Mouse (Mus musculus) retina, postnatal 7 days (tissue): ENCODE results near the gene Ttc1.

Source experiments
- DNase-seq: peaks from one replicate; pipeline ENCODE4 v3.0.0-alpha.2; 2012; ENCODE audit warnings: low read depth, low spot score

Ttc1 gene

DNA sequence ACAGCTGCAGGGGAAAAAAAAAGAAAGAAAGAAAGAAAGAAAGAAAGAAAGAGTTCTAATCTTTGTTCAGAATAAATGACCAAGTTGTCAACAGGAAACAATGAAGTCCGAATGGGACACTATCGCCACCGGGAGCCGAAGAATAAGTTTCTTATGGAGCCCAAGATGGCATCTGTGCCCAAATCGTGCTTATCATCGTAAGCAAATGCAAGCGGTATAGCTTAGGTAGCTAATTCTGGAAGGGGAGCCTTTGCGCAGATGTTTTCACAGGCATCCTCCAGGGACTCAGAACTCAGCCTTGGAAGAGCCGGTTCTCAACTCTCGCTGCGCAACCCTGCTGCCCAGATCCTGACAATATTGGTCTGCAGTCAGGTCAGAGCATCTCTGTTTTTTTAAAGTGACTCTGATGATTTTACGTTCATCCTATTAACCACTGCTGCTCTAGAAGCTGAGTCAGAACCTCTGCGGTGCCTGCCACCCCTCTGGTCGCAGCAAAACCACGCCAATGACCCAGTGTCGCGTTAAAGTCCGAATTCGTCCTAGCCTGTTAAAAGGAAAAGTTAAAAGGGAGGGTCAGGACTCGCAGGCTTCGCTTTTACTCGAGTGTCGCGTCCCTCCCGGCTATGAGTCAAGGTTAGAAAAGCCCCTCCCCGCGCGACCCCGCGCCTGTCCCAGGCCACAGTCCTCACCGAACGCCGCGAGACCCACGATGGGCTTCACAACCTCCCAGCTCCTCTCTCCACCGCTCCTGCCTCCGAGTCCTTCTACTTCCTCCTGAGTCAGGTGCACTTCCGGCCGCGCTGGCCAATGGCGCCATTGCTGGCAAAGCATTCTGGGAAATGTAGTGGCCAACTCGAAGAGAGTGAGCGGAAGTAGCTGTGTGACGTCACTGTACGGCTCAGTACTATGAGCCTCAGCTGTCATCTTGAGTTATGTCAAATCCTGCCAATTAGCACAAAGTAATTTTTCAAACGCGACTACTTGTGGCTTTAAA is at the start of gene Ttc1:
Gene Ttc1, minus strand, starts transcription at position 776 of the 994 bp plus-strand sequence.
- DNase-seq: peak; percentile 95

DNA sequence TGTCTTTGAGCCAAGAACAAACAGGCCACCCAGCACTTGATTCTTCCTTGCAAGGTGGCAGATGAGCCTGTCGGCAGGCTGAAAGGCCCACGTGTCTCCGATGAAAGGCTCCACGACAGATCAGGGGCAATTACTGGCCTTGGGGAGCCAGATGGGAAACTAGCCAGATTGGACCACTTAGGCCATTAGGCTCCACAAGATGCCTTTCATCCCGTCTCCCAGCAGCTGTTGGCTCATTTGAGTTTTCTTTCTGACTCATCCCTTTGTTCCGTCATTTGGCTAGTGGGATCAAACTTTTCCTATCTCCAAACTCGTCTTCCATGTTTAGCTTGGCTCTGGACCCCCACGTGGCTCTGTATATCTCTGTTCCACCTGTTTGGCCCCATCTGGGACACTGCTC is 48.2 kb upstream of the Ttc1 start:
- DNase-seq: peak; percentile 28

DNA sequence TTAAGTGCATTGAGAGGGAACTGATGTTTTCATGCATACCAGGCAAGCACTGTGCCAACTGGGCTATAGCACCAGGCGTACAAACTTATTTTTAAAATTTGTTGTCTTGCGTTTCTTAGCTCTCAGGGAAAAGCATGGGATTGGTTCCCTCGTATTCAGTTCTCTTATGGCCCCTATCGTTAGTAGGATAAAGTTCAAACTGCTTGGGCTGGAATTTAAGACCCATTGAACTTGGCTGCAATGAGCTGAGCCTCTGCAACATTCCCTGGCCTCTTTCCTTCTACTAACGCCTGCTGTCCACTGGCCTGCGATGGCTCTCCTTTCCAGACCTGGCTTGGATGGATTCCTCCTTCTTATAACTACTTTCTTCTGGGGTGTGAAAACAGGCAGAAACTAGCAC is 42.6 kb upstream of the Ttc1 start:
- DNase-seq: no peak

DNA sequence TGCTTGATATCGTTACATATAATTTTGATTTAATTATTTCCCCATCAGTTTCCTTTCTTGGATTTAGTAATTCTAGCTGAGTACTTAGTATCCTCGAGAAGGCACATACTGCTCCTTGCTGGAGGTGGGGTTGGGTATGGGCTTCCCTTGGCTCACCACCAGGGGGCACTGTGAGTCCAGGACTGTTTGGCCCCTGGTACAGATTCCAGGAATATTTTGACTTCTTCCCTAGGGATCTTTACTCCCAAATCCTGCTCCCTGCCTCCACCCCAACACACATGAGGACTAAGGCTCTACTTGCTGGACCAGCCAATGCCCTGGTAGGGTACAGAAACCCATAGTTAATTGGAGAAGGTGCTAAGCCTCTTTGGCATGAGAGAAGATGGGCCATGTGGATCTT is 36.0 kb upstream of the Ttc1 start:
- peak; percentile 17 for DNase-seq

DNA sequence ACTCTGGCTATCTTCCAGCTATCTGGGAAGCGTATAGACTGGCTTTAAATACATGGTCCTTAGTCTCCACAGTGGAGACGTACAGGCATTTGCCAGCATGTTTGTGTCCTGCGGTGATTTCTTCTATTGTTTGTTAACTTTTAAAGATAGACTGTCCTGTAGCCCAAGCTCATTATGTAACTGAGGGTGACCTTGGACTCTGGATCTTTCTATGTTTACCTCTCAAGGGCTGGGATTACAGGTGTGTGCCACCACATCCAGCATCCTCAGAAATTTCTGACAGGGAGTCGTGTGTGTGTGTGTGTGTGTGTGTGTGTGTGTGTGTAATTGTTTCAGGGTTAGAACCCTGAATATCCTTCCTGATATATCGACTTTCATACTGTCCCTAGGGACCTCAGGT is 35.3 kb upstream of the Ttc1 start:
- no peak for DNase-seq

DNA sequence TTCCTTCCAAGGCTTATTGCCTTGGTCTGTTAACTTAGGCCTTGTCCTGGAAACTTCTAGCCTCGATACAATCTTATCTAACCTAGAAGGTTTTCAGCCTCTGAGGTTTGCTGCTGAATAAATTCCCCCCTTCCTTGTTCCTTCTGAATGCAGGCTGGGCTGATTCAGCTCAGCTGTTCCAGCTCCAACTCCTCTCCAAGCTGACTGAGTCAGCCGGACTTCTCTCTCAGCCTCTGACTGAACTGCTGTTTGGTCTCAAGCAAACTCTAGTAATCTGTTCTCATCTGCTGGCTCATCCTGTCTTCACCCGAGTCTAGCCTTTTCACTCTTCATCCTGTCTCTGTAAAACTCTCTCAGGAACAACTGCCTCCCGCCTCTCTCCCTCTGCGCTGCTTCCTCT is 31.7 kb upstream of the Ttc1 start:
- no peak for DNase-seq

DNA sequence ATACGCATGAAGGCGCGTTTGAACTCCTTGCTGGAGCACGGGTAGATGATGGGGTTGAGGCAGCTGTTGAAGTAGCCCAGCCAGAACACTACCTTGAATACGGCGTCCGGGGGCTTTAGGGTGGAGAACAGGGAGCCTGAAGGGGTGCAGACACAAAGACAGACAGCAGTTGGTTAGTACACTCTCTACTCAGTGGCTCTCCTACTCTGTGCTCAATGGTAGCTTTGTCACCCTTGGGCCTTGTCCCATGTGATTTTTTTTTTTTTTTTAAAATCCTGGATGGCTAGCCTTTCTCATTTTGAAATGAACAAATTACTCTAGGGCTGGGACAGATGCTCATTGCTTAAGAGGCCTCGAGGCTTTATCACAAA is 28.5 kb upstream of the Ttc1 start:
- DNase-seq: no peak

DNA sequence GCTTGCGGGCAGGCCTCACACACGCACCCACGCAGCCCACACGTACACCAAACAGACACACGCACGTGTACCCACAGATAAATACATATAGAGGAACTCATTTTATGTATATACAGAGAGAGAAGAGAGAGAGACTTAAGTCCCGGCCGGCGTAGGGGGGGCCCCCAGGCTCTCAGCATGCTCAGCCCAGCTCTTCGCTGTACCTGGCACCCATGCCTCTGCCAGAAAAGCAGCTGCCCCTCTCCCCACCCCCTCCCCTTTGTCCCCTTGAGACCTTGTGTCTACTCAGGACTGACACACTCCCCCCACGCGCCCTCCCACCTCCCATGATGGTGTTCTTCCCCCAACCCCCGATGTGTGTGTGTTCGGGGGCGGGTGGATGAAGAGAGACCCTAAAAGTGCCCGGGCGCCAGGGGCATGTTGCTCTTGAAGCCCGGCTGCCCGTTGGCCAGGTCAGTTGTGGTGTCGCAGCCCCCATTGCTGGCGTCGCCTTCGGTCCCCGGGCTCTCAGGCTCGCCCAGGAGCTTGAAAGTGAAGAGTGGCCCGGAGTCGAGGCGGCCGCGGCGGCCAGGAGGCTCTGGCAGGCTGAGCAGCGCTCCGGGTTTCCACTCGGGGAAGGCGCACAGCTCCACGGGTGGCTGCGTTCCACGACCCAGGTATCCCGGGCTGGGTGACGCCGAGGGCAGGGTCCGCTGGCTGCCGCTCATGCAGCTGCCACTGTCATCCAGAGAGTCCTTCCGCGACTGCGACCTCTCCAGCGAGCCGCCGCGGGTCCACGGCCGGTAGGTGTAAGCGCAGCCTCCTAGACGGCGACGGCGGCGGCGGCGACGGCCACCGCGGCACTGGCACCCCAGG is 27.9 kb upstream of the Ttc1 start:
- no peak for DNase-seq

DNA sequence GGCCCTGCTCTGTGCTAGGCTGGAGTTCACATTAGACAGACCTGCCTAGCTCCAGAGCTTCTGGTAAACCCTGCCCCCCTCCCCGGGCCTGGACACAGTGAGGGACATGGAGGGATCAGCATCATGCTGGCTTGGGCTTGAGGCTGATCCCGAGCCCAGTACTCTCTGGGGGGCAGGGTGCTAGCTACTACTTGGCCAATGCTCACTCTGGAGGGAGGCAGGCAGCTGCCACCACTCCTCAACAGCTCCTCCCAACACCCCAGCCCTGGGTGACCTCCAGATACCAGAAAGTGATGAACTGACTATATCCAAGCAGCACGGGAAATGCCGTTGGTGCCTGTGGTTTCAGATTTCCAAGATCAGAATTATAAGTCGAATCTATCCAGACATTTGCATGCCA is 25.9 kb upstream of the Ttc1 start:
- no peak for DNase-seq

DNA sequence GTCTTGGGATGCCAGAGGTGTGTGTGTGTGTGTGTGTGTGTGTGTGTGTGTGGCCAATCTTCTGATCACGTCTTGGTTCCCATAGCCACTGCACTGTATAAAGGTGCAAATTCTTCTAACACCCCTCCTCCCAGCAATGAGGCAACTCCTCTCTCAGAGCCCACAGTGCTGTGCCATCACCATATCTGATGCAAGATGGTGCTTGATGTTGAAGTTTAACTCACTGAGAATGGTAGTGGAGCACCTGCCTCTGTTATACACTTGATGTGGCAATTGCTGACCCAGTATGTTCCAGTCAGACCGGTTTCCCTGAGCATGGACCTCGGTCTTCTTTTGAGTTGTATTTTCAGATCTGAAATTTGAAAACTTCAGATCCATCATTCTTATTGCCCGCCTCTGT is 22.3 kb upstream of the Ttc1 start:
- no peak for DNase-seq

DNA sequence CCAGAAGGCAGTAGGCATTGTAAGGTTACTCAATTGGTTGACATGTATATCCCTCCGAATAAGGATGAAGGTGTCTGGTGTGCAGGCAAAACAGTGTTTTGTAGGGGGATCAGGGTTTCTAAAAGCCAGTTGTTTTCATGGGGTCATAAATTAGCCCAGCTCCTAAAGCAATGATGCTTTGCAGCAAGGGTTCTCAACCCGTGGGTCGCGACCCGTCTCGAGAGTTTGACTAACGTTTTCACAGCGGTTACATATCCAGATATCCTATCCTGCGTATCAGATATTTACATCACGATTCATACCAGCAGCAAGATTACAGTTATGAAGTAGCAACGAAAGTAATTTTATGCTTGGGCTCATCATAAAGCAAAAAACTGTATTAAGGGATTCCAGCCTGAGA is 19.9 kb upstream of the Ttc1 start:
- no peak for DNase-seq

DNA sequence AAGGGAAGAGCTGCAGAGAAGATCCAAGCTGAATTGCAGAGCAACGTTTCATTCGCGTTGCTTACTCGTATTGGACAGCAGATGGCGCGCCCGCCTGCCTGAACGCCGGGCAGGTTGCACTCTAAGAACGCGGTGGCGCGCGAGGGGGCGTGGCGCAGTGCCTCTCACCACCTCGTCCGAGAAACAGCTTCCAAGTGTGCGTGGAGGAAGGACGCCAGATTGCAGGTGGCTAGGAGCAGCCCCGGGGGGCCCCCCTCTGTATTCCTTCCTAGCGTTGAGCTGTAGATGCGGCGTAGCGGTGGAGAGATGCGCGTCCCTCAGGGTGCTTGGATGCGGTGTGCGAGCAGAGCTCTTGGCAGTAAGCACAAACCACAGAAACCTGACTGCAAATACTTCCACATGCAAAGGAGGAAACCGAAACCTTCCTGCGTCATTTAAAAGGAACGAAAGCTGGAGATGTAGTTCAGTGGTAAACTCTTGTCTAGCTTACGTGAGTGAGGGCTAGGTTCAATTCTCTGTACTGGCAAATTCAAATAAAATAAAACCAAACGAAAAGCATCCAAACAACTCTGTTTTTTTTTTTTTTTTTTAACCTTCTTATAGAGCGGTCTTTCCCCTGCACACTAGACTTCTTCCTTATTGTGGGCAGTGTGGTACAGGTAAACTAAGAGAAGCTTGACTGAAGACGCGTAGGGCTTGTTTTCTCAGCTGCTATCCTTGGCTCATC is 19.3 kb upstream of the Ttc1 start:
- peak; percentile 65 for DNase-seq

DNA sequence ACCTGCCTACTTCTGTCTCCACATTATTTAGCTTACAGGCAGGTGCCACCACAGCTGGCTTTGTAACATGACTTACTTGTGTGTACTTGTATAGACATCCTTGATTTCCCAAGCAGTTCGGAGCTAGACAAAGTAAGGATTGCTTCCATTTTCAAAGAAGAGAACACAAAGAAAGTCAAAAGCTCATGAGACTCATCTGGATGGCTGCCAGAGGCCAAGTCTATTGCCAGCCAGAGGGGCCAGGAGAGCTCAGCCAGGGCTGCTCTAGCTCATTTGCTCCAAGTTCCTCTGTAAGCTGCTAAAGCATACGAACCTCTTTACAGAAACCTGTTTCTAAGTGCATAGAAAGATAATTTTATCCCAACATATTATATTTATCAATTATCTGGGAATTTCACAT is 10.6 kb upstream of the Ttc1 start:
- DNase-seq: no peak

DNA sequence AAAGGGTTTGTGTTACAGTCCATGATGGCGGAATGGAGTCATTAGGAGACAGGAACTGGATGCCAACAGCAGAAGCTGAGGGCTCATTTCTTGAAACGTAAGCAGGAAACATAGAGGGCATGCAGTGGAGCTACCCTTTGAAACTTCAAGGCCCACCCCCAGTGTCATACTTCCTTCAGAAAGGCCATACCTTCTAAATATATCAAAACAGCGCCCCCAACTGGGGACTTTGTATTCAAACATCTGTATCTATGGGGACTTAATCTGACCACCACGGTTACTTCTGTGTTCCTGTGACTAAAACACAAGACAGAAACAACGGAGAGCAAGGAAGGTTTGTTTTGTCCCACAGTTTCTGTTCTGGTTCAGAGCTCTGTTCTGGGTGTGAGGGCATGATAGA is 7.6 kb upstream of the Ttc1 start:
- no peak for DNase-seq

DNA sequence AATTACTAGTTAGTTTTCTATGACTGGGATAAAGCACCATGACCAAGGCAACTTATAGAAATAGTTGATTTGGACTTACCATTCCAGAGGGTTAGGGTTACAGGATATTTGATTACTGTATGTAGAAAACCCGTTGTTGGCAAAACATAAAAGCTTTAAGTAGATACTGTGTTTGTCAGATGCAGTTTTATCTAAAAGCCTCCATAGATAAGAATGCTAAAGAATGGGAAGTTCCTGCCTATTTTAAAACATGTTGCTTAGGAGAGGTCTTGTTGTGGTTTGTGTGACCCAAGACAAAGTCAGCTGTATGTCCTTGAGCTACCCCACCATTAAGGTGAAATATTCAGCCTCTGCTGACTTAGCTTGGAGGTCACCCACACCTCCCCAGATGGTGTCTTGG is 6.8 kb upstream of the Ttc1 start:
- DNase-seq: no peak

DNA sequence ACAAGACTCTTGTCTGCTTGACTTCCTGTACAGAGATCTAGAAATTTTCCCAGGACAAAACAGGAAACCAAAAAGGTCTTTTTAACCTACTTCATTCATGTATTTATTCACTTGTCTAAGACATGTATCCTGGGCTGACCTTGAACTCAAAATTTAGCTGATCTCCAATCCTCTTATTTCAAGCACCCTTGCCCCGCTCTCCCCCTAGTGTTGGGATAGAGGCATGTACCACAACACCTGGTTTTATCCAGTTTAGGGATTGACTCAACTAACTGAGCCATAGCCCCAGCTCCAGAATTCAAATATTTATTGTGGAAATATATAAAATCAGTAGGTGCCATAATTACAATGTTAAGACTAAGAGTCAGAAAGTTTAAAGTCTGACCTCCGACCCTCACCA is 3.7 kb upstream of the Ttc1 start:
- no peak for DNase-seq

DNA sequence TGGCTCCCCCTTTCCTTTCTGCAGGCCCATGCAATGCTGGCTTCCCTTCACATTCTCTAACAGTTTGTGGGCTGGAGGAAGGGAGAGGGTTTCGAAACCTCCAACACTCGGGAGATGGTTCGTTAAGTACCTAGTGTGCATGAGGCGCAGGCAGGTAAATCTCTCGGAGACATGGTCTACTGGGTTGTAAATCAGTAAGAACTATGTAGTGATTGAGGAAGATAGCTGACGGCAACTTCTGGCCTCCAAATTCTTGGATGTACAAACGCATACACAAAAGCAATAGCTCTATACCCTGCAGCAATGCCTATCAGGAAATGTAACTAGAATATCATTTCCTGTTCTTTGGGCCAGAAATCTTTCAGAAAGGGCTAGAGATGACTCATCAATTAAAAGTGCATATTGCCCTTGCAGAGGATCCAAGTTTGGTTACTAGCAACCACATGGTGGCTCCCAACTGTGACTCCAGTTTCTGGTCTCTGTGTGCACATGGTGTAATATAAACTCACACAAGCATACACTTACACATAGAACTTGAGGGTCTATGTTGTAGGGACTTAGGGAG is 19.0 kb downstream of the Ttc1 start:
- DNase-seq: no peak

DNA sequence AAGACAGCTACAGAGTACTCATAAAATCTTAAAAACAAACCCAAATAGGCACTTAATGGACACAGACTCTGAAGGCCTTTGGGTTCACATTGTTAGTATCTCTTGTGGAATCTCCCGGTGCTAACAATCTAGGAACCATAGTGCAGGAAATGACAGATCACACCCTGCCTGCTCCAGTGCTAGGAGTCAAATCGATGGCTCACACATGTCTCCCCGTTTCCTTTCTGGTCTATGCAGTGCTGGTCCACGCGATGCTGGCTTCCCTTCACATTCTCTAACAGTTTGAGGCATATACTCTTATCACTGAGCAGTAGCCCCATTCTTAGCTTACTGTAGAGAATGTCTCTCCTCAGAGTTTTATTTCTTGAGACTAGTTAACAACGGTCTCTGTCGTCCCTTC is 20.0 kb downstream of the Ttc1 start:
- no peak for DNase-seq

DNA sequence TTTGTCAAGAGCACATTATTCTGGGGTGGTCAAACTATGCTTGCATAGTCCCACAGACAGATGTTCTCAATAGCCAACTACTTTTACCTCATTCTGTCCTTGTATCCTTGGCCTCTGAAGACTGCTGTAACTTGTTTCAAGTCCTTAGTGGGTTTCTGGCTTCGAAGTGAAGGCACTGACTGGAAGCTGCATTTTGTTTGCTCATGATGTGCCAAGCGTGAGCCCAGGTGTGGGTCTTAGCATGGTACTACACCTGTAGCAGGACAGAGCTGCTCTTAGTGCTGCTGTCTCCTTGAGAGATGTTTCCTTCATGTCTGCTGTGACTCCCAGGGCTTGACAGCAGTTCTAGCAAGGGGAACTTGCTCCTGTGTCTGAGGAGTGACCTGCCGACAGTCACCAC is 24.4 kb downstream of the Ttc1 start:
- no peak for DNase-seq

DNA sequence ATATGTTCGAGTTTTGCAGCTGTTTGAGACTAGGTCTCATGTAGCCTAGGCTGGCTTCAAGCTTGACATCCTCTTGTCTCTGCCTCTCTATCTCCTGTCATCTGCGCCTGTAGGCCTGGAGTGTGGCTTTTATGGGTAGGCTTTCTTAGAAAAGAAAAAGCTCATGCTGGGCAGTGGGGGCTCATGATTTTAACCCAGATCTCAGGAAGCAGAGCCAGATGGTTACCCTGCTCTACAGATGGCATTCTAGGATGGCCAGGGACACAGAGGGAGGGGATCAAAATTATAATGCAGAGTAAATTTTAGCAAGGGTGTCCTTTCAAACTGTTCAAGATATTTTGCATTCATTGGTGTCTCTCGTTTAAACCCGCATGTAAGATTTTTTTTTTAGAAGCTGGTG is 35.6 kb downstream of the Ttc1 start:
- DNase-seq: no peak

DNA sequence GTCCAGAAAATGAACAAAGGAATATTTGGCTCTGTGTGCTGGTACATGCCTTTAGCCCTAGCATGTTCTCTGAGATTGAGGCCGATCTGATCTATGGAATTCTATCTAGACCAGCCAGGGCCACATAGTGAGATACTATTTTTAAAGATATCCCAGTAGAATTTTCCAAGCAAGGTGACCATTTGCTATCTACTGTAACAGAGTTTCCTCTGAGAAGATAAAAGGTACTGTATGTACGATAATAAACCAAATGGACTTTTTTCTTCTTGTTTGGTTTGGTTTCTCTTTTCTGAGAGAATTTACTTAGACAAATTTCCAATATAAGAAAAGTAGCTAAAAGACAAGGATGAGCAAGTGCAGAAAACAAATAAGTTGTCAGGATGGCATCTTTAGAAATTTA is 39.4 kb downstream of the Ttc1 start:
- DNase-seq: no peak

DNA sequence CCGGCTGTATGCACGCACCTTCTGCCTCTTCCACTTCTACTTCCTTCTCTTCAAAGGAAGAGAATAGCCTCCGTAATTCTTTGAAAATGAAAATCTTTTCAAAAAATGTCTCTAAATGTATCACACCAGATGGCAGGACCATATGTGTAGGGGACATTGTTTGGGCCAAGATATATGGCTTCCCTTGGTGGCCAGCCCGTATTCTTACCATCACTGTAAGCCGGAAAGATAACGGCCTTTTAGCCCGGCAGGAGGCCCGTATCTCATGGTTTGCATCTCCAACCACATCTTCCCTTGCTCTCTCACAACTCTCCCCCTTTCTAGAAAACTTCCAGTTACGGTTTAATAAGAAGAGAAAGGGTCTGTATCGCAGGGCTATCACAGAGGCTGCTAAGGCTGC is 42.1 kb downstream of the Ttc1 start:
- no peak for DNase-seq
